Mouse (Mus musculus): Measurements from ENCODE around the gene Mesp1.

DNA sequence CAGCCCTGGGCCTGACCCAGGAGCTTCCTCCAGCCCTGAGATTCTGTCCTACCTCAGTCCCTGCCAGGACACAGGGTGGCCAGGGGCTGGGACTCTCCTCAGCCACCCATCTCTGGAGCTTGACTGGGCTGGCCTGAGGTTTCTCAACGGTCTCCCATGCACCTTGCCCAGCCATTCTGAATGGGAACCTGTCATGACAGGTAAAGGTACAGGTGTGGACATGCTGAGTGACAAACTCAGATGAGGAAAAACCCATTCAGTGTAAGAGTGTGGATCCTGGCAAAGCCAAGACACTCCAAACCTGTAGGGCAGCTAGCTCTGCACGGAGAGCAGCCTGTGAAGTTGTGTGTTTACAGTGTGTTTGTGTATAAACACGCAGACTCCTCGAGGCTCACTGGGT is 6.7 kb upstream of the Mesp1 start:
- TF ChIP-seq CTCF (IDR thresholded peaks at IDR 0.05; ENCODE audit: low read depth, low read length) (no peak), POLR2A (IDR thresholded peaks at IDR 0.05; ENCODE audit: borderline replicate concordance, low read depth, low read length) (no peak)

Measured in bone marrow macrophage, adult 2 months (primary cell).